28 mouse cellular contexts compared by ENCODE assay signal in the genomic region with DNA sequence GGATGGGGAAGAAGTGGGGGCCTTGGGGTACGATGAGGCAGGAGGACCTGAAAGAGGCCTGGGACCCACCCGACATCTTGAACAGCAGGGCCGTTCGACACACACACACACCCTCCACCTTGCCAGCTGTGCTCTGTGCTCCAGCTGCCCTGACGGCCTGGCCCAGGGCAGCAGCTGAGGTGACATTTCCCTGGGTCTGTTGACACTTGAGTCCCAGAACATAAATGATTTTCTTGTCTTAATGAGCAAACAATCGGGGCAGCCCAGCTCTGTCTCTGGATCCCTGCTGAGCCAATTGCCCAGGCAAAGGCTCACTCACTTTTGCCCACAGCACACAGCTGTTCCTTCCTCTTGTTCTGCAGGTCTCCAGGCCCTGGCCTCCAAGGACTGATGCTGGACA. TPM values are rescaled to one million over a fixed set of nuclear protein-coding genes. Genes with fewer than 3 reads are reported as not detected.
DNase-seq lines count a peak whose midpoint lies in the region; ATAC-seq and TF ChIP-seq lines count a peak whose summit lies in the region.
"Had no signal": no experiment of that assay in that cellular context is flagged by ENCODE, and none has a peak within 500 bp of the region (broad histone marks: within the 10 kb centered on the region; RNA-seq: fewer than 3 reads in every experiment).

No protein-coding gene starts in this region.

- H3K9ac ChIP-seq in hindbrain, embryonic 11.5 days (ENCODE audit: low read depth, low read length), result no peak overlapping the region
- H3K9ac ChIP-seq in hindbrain, embryonic 12.5 days, result no peak overlapping the region
- no peak overlapping the region for H3K9ac ChIP-seq in neural tube, embryonic 12.5 days
- H3K9ac ChIP-seq in neural tube, embryonic 15.5 days (replicated peaks), result no peak overlapping the region
- no peak overlapping the region for H3K9ac ChIP-seq in stomach, postnatal 0 days (ENCODE audit: low read length)
- H3K9ac ChIP-seq: embryonic facial prominence, embryonic 12.5 days; embryonic facial prominence, embryonic 15.5 days; forebrain, embryonic 13.5 days; forebrain, postnatal 0 days; hindbrain, embryonic 14.5 days had no signal

- H3K36me3 ChIP-seq in hindbrain, embryonic 11.5 days (ENCODE audit: control insufficient read depth, insufficient read depth, low read length), result no peaks in the 10 kb centered on the region
- no peaks in the 10 kb centered on the region for H3K36me3 ChIP-seq in hindbrain, embryonic 12.5 days
- H3K36me3 ChIP-seq in neural tube, embryonic 12.5 days, result no peaks in the 10 kb centered on the region
- H3K36me3 ChIP-seq in neural tube, embryonic 15.5 days, result no peaks in the 10 kb centered on the region
- no peaks in the 10 kb centered on the region for H3K36me3 ChIP-seq in small intestine, adult 2 months (ENCODE audit: control insufficient read depth, insufficient read depth, low read length)
- H3K36me3 ChIP-seq in stomach, postnatal 0 days (ENCODE audit: control insufficient read depth, insufficient read depth, low read length), result no peaks in the 10 kb centered on the region
- H3K36me3 ChIP-seq: embryonic facial prominence, embryonic 12.5 days; embryonic facial prominence, embryonic 15.5 days; G1E had no signal

- H3K4me3 ChIP-seq in hindbrain, embryonic 11.5 days (ENCODE audit: low read depth, low read length), result no peak overlapping the region
- H3K4me3 ChIP-seq in hindbrain, embryonic 12.5 days, result no peak overlapping the region
- H3K4me3 ChIP-seq in neural tube, embryonic 12.5 days, result no peak overlapping the region
- no peak overlapping the region for H3K4me3 ChIP-seq in neural tube, embryonic 15.5 days (replicated peaks)
- H3K4me3 ChIP-seq in small intestine, adult 2 months (ENCODE audit: low read depth, low read length), result no peak overlapping the region
- H3K4me3 ChIP-seq in stomach, postnatal 0 days (ENCODE audit: low read depth, low read length), result no peak overlapping the region
- H3K4me3 ChIP-seq: embryonic facial prominence, embryonic 12.5 days; embryonic facial prominence, embryonic 15.5 days; erythroblast, embryonic 14.5 days; forebrain, embryonic 13.5 days; gastrocnemius, adult 2 months had no signal

- no peaks in the 10 kb centered on the region for H3K9me3 ChIP-seq in hindbrain, embryonic 11.5 days (ENCODE audit: control insufficient read depth, low read length)
- no peaks in the 10 kb centered on the region for H3K9me3 ChIP-seq in hindbrain, embryonic 12.5 days (replicated peaks)
- no peaks in the 10 kb centered on the region for H3K9me3 ChIP-seq in neural tube, embryonic 12.5 days
- H3K9me3 ChIP-seq in neural tube, embryonic 15.5 days (replicated peaks), result no peaks in the 10 kb centered on the region
- no peaks in the 10 kb centered on the region for H3K9me3 ChIP-seq in stomach, postnatal 0 days (ENCODE audit: control insufficient read depth, low read length)
- H3K9me3 ChIP-seq: embryonic facial prominence, embryonic 12.5 days; embryonic facial prominence, embryonic 15.5 days; forebrain, embryonic 13.5 days; G1E had no signal

- 53% methylated on average over 6 of the region's 6 CpGs for WGBS in hindbrain, embryonic 11.5 days
- 46% methylated on average over 6 of the region's 6 CpGs for WGBS in hindbrain, embryonic 12.5 days
- 39% methylated on average over 6 of the region's 6 CpGs for WGBS in neural tube, embryonic 12.5 days
- 36% methylated on average over 6 of the region's 6 CpGs for WGBS in neural tube, embryonic 15.5 days
- 24% methylated on average over 6 of the region's 6 CpGs for WGBS in small intestine, adult 2 months
- 38% methylated on average over 6 of the region's 6 CpGs for WGBS in stomach, postnatal 0 days

- 0 out of 2 replicates have a peak, but pooled peaks have one; percentile 6 for TF ChIP-seq CTCF in small intestine, adult 2 months (IDR thresholded peaks at IDR 0.05; ENCODE audit: extremely low read depth, insufficient read length, insufficient replicate concordance, low read depth, low read length)
- no peak for TF ChIP-seq CTCF in stomach, postnatal 0 days (IDR thresholded peaks at IDR 0.05; ENCODE audit: low read depth)

- no peak overlapping the region for H3K4me2 ChIP-seq in hindbrain, embryonic 11.5 days (replicated peaks; ENCODE audit: low read depth, low read length)
- H3K4me2 ChIP-seq in hindbrain, embryonic 12.5 days (replicated peaks), result no peak overlapping the region
- no peak overlapping the region for H3K4me2 ChIP-seq in neural tube, embryonic 12.5 days (replicated peaks)
- no peak overlapping the region for H3K4me2 ChIP-seq in neural tube, embryonic 15.5 days
- no peak overlapping the region for H3K4me2 ChIP-seq in stomach, postnatal 0 days (replicated peaks; ENCODE audit: low read depth)
- H3K4me2 ChIP-seq: embryonic facial prominence, embryonic 12.5 days; embryonic facial prominence, embryonic 15.5 days; forebrain, embryonic 13.5 days; heart, embryonic 11.5 days; hindbrain, embryonic 14.5 days had no signal

- TF ChIP-seq EP300 in stomach, postnatal 0 days (optimal IDR thresholded peaks at IDR 0.05), result no peak

- H3K4me1 ChIP-seq in hindbrain, embryonic 11.5 days (replicated peaks; ENCODE audit: control insufficient read depth, insufficient read depth, low read length), result peaks cover 2% of the 10 kb centered on the region; the same call in 1 of the 2 replicates
- H3K4me1 ChIP-seq in hindbrain, embryonic 12.5 days, result peaks cover 18% of the 10 kb centered on the region
- H3K4me1 ChIP-seq in neural tube, embryonic 12.5 days, result peaks cover 21% of the 10 kb centered on the region; the same call in 1 of the 2 replicates
- H3K4me1 ChIP-seq in neural tube, embryonic 15.5 days, result peaks cover 30% of the 10 kb centered on the region
- H3K4me1 ChIP-seq in small intestine, adult 2 months (ENCODE audit: control insufficient read depth, insufficient read depth, insufficient read length, low read length), result peaks cover 12% of the 10 kb centered on the region
- no peaks in the 10 kb centered on the region for H3K4me1 ChIP-seq in stomach, postnatal 0 days (replicated peaks; ENCODE audit: control insufficient read depth, insufficient read depth)

- TF ChIP-seq POLR2A in small intestine, adult 2 months (IDR thresholded peaks at IDR 0.05; ENCODE audit: low read depth, low read length), result no peak

- DNase-seq in hindbrain, embryonic 11.5 days (ENCODE audit: low spot score), result no peak
- DNase-seq in stomach, postnatal 0 days (ENCODE audit: low spot score), result peak; percentile 57
- DNase-seq in urinary bladder, postnatal 10 days (ENCODE audit: low spot score), result no peak
- DNase-seq: adrenal gland, adult 2 months; adrenal gland, postnatal 14 days; B cell, adult 2 months; cerebellum, adult 11 months; cerebellum, adult 2 months; cerebellum, adult 9-11 months; cerebellum, postnatal 25 days; forebrain, postnatal 0 days; gastrocnemius, adult 2 months; gastrocnemius, postnatal 14 days; heart, adult 11 months had no signal

- peak; percentile 36 for ATAC-seq in hindbrain, embryonic 11.5 days (ENCODE audit: low FRiP score)
- no peak for ATAC-seq in hindbrain, embryonic 12.5 days (ENCODE audit: low FRiP score)
- 0 out of 2 replicates have a peak, but pooled peaks have one; percentile 27 for ATAC-seq in neural tube, embryonic 12.5 days (ENCODE audit: low FRiP score, low read depth)
- ATAC-seq in neural tube, embryonic 15.5 days (ENCODE audit: low FRiP score), result no peak
- ATAC-seq in stomach, postnatal 0 days (ENCODE audit: low FRiP score, low TSS enrichment), result peak; percentile 71
- ATAC-seq: forebrain, embryonic 13.5 days; forebrain, postnatal 0 days; hindbrain, postnatal 0 days; Patski had no signal

- no peak overlapping the region for H3K27ac ChIP-seq in hindbrain, embryonic 11.5 days (ENCODE audit: low read depth, low read length)
- H3K27ac ChIP-seq in hindbrain, embryonic 12.5 days, result no peak overlapping the region
- no peak overlapping the region for H3K27ac ChIP-seq in neural tube, embryonic 12.5 days
- no peak overlapping the region for H3K27ac ChIP-seq in neural tube, embryonic 15.5 days (replicated peaks)
- H3K27ac ChIP-seq in small intestine, adult 2 months (ENCODE audit: insufficient read depth, low read depth, low read length), result no peak overlapping the region
- H3K27ac ChIP-seq in stomach, postnatal 0 days (replicated peaks), result no peak overlapping the region
- H3K27ac ChIP-seq: embryonic facial prominence, embryonic 12.5 days; embryonic facial prominence, embryonic 15.5 days; forebrain, embryonic 13.5 days; hindbrain, embryonic 14.5 days; hindbrain, postnatal 0 days had no signal

- H3K27me3 ChIP-seq in hindbrain, embryonic 11.5 days (ENCODE audit: control insufficient read depth, insufficient read depth, low read length), result peaks cover 2% of the 10 kb centered on the region; the same call in 1 of the 2 replicates
- peaks cover 8% of the 10 kb centered on the region; the same call in 1 of the 2 replicates for H3K27me3 ChIP-seq in hindbrain, embryonic 12.5 days
- peaks cover 12% of the 10 kb centered on the region for H3K27me3 ChIP-seq in neural tube, embryonic 12.5 days (replicated peaks)
- H3K27me3 ChIP-seq in neural tube, embryonic 15.5 days (replicated peaks), result no peaks in the 10 kb centered on the region; the same call in 1 of the 2 replicates
- H3K27me3 ChIP-seq in small intestine, adult 2 months (ENCODE audit: control insufficient read depth, insufficient read depth, low read length), result no peaks in the 10 kb centered on the region
- H3K27me3 ChIP-seq in stomach, postnatal 0 days (ENCODE audit: control insufficient read depth, insufficient read depth, low read length), result no peaks in the 10 kb centered on the region
- H3K27me3 ChIP-seq: Patski had no signal

RNA-seq across cellular contexts. Expression of a gene that starts 20.9 kb away (rescaled TPM):
- polyA plus RNA-seq in hindbrain, embryonic 11.5 days (2014; fragmentation: Nextera tagmentation; extraction: Ambion mirVana), result not detected in 2 replicates
- polyA plus RNA-seq in hindbrain, embryonic 12.5 days (2016; fragmentation: Nextera tagmentation; extraction: Ambion mirVana), result not detected in 2 replicates
- polyA plus RNA-seq in neural tube, embryonic 12.5 days (2016; fragmentation: Nextera tagmentation; extraction: Ambion mirVana), result not detected in 2 replicates
- polyA plus RNA-seq in neural tube, embryonic 15.5 days (2015; fragmentation: Nextera tagmentation; extraction: Ambion mirVana), result not detected in 2 replicates
- 0.08 TPM in 1 of 2 replicates, not detected in the other for polyA plus RNA-seq in small intestine, adult 2 months (2012; rRNA removed)
- polyA plus RNA-seq in stomach, postnatal 0 days (2015; fragmentation: Nextera tagmentation; extraction: Ambion mirVana), result 0.10 and 0.16 TPM in 2 replicates
- polyA plus RNA-seq: embryonic facial prominence, embryonic 12.5 days; embryonic facial prominence, embryonic 15.5 days; erythroblast, embryonic 14.5 days; forebrain, embryonic 13.5 days; forebrain, postnatal 0 days; frontal cortex, adult 2 months; G1E; hindbrain, embryonic 14.5 days; hindbrain, postnatal 0 days; Patski had no signal

RNA-seq across cellular contexts. Expression of a gene that starts 37.2 kb away (rescaled TPM):
- 199 and 210 TPM in 2 replicates for polyA plus RNA-seq in hindbrain, embryonic 11.5 days (2014; fragmentation: Nextera tagmentation; extraction: Ambion mirVana)
- polyA plus RNA-seq in hindbrain, embryonic 12.5 days (2016; fragmentation: Nextera tagmentation; extraction: Ambion mirVana), result 333 and 353 TPM in 2 replicates
- polyA plus RNA-seq in neural tube, embryonic 12.5 days (2016; fragmentation: Nextera tagmentation; extraction: Ambion mirVana), result 323 and 327 TPM in 2 replicates
- polyA plus RNA-seq in neural tube, embryonic 15.5 days (2015; fragmentation: Nextera tagmentation; extraction: Ambion mirVana), result 155 and 196 TPM in 2 replicates
- 6.7 and 7.7 TPM in 2 replicates for polyA plus RNA-seq in small intestine, adult 2 months (2012; rRNA removed)
- polyA plus RNA-seq in stomach, postnatal 0 days (2015; fragmentation: Nextera tagmentation; extraction: Ambion mirVana), result 99.8 and 106 TPM in 2 replicates

Comparison
In these comparisons a context has a peak if more than half of its experiments do, and no peak if none do; other contexts are left out.
1. ATAC-seq: peak in hindbrain, embryonic 11.5 days (single experiment), neural tube, embryonic 12.5 days (single experiment) and stomach, postnatal 0 days (single experiment); none in hindbrain, embryonic 12.5 days (single experiment) and neural tube, embryonic 15.5 days (single experiment).
2. RNA of a gene that starts 37.2 kb away (polyA plus RNA-seq): 333 to 353 TPM in hindbrain, embryonic 12.5 days, 323 to 327 TPM in neural tube, embryonic 12.5 days, 199 to 210 TPM in hindbrain, embryonic 11.5 days, 155 to 196 TPM in neural tube, embryonic 15.5 days and 99.8 to 106 TPM in stomach, postnatal 0 days; 6.7 to 7.7 TPM in small intestine, adult 2 months; every median in the first group is over 10 times any median in the second.